Mouse (Mus musculus) ES-Bruce4 (cell line): Measurements from ENCODE around the gene Trrap. TPM values are rescaled to one million over a fixed set of nuclear protein-coding genes. Genes with fewer than 3 reads are reported as not detected.
"Not testable (repeated sequence)": the region's sequence is repeated elsewhere in the genome, so short reads cannot be mapped to it uniquely, and the experiment has no call there.

Source experiments
- H3K27ac ChIP-seq: 2 replicates; pipeline ENCODE4 v1.5.1; 2012; ENCODE audit warnings: low read length, inconsistent platforms; ENCODE audit not compliant: insufficient read depth
- H3K27me3 ChIP-seq: 2 replicates; pipeline ENCODE4 v1.6.1; 2012; ENCODE audit warnings: mild to moderate bottlenecking, low read length, inconsistent platforms; ENCODE audit not compliant: control insufficient read depth, poor library complexity, insufficient read depth, severe bottlenecking
- H3K36me3 ChIP-seq: 2 replicates; pipeline ENCODE4 v1.6.1; 2012; ENCODE audit warnings: inconsistent platforms, mild to moderate bottlenecking, low read length, moderate library complexity; ENCODE audit not compliant: control insufficient read depth, poor library complexity, insufficient read depth, severe bottlenecking
- H3K4me1 ChIP-seq: one replicate; pipeline ENCODE4 v1.8.1; 2011; ENCODE audit warnings: low read length; ENCODE audit not compliant: control insufficient read depth, insufficient read depth
- H3K4me3 ChIP-seq: 2 replicates; pipeline ENCODE4 v1.5.1; 2011; ENCODE audit warnings: low read depth, mild to moderate bottlenecking, low read length
- H3K9ac ChIP-seq: 2 replicates; pipeline ENCODE4 v1.6.1; 2012; ENCODE audit warnings: low read depth, mild to moderate bottlenecking, inconsistent platforms; ENCODE audit not compliant: poor library complexity, severe bottlenecking
- H3K9me3 ChIP-seq: replicated peaks from 2 replicates; pipeline ENCODE4 v1.6.1; 2012; ENCODE audit warnings: mild to moderate bottlenecking, low read length, inconsistent platforms; ENCODE audit not compliant: control insufficient read depth, poor library complexity, insufficient read depth, severe bottlenecking
- CTCF ChIP-seq: IDR thresholded peaks from one replicate; pipeline ENCODE4 v1.8.1; 2011; ENCODE audit warnings: low read depth, low read length
- EP300 ChIP-seq: IDR thresholded peaks from 2 replicates; pipeline ENCODE4 v1.6.1; 2011; ENCODE audit warnings: low read depth, low read length; ENCODE audit not compliant: insufficient read depth
- POLR2A ChIP-seq: IDR thresholded peaks from one replicate; pipeline ENCODE4 v1.8.1; 2011; ENCODE audit warnings: low read length; ENCODE audit not compliant: insufficient read depth
- polyA plus RNA-seq: library from polyadenylated mRNA; stranded (reverse); fragments of >200 nt; gene quantifications from 2 replicates; pipeline ENCODE4 v1.2.4, GENCODE M21; 2011; ENCODE audit warnings: low read depth; ENCODE audit not compliant: missing spikeins, insufficient read depth, insufficient read length

The Trrap gene
- 106 and 116 TPM in 2 replicates for polyA plus RNA-seq

DNA sequence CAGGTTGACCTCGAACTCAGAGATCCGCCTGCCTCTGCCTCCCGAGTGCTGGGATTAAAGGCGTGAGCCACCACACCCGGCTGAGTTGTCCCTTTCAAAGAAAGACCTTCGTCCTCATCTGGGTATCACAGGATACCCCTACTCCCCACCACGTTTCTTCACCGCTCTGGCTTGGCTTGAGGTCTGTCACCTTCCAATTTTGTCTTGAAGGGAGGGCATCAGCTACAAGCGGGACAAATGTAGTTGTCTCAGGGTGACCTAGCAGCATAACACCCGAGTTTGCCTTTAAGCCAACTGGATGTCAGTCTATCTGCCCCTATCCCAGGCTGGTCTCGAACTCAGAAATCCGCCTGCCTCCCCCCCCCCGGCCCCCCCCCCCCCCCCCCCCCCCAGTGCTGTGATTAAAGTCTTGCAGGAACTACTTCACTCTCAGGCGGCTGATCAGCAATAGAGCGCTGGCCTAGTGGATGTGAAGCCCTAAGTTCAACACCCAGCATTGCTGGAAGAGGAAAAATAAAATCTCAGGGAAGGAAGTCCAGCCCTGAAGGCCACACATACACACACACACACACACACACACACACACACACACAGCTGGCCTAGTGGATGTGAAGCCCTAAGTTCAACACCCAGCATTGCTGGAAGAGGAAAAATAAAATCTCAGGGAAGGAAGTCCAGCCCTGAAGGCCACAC, at the start of gene Trrap:
Gene Trrap (plus strand): TSS at position 627 of the 693 bp plus-strand sequence.
- H3K4me1 ChIP-seq, H3K36me3 ChIP-seq, H3K9me3 ChIP-seq, H3K27me3 ChIP-seq: not testable (repeated sequence)
- peak within 1 kb of the TSS; percentile 83 for H3K9ac ChIP-seq
- H3K27ac ChIP-seq, result peak within 1 kb of the TSS; percentile 17; the same call in 1 of the 2 replicates
- H3K4me3 ChIP-seq, result peak within 1 kb of the TSS; percentile 96

DNA sequence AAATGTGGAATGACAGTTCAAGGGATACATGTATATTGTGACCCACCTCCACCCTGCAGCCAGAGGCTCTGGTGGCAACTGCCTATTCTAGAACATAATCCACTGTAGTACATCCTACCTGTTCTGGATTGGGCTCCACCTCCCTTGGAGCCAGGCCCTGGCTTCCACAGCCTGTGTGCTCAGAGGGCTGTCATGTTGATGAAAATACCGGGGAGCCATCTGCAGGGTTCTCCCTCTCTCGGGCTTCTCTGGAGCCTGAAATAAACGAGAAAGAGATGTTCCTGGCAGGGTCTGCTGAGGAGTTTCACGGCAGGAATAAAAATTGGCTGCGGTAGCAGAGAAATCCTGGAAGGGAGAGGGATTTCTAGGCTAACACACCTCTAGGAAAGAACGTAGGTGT, 47.8 kb upstream of the Trrap start:
- peaks cover under 1% of the 10 kb centered on the region for H3K4me1 ChIP-seq
- no peak overlapping the region for H3K9ac ChIP-seq
- H3K36me3 ChIP-seq, result no peaks in the 10 kb centered on the region
- no peaks in the 10 kb centered on the region for H3K27me3 ChIP-seq
- no peak for TF ChIP-seq EP300
- TF ChIP-seq CTCF, result no peak
- TF ChIP-seq POLR2A, result no peak
- no peaks in the 10 kb centered on the region for H3K9me3 ChIP-seq
- H3K4me3 ChIP-seq, result no peak overlapping the region
- H3K27ac ChIP-seq, result no peak overlapping the region

DNA sequence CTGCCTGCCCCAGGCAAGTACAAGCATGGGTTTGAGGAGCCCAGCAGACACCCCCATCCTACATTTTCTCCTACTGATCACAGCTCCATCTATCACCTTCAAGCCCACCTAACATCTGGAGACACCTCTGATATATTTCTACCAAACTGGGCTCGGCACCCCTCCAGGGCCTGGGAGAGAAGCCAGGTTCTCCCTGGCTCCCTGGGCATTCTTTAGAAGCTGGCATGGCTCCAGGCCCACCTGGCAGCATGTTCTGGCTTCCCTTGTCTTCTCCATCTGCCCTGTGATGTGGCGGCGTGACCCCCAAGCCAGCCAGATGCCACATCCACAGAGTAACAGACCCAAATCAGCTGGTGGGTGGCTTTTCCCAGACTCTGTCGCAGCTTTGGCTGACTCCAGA, 47.3 kb upstream of the Trrap start:
- Histone ChIP-seq H3K36me3 (no peaks in the 10 kb centered on the region), H3K4me1 (peaks cover 2% of the 10 kb centered on the region), H3K9me3 (no peaks in the 10 kb centered on the region), H3K27ac (no peak overlapping the region), H3K27me3 (no peaks in the 10 kb centered on the region), H3K4me3 (no peak overlapping the region), H3K9ac (no peak overlapping the region)
- TF ChIP-seq POLR2A (no peak), EP300 (no peak), CTCF (no peak)

DNA sequence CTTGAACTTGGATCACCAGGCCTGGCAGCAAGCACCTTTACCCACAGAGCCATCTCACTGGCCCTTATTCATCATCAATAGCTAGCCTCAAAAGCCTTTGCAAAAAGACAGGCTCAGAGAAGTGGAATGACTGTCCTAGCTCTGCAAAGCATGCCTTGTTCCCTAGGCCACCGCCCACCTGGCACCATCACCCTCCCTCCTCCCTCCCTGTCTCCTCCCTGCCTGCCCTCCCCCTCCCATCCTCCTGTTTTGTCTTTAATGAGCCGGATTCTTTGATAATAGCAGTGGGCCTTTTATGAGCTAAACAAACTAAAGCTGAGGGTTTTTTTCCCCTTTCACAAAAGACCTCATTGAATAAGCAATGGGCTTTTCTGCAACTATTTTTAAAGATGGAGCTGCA, 42.6 kb upstream of the Trrap start:
- no peaks in the 10 kb centered on the region for H3K9me3 ChIP-seq
- no peaks in the 10 kb centered on the region for H3K36me3 ChIP-seq
- H3K9ac ChIP-seq, result no peak overlapping the region
- TF ChIP-seq EP300 (0 out of 2 replicates have a peak, but pooled peaks have one; percentile 8), CTCF (no peak)
- no peak overlapping the region for H3K27ac ChIP-seq
- no peaks in the 10 kb centered on the region for H3K27me3 ChIP-seq
- H3K4me3 ChIP-seq, result no peak overlapping the region
- peaks cover 4% of the 10 kb centered on the region for H3K4me1 ChIP-seq

DNA sequence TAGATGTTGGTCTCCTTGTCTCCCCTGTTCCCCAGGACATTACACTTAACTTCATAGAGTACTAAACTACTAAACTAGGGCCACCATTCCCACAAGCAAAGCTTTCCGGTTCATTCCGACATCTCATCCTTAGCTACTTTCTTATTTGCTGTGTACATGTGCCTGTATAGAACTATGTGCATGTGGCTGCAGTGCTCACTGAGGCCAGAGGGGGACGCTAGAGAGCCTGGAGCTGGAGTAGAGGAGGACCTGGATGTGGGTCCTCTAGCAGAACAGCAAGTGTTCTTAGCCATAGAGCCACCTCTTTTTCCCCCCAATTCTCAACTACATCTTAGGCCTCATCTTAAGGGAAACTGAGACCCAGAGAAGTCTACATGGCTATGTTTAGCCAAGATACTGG, 42.0 kb upstream of the Trrap start:
- TF ChIP-seq EP300 (no peak), CTCF (peak; percentile 35)
- Histone ChIP-seq H3K9ac (no peak overlapping the region), H3K4me3 (no peak overlapping the region), H3K27me3 (no peaks in the 10 kb centered on the region), H3K9me3 (no peaks in the 10 kb centered on the region), H3K36me3 (no peaks in the 10 kb centered on the region), H3K4me1 (peaks cover 4% of the 10 kb centered on the region), H3K27ac (no peak overlapping the region)

DNA sequence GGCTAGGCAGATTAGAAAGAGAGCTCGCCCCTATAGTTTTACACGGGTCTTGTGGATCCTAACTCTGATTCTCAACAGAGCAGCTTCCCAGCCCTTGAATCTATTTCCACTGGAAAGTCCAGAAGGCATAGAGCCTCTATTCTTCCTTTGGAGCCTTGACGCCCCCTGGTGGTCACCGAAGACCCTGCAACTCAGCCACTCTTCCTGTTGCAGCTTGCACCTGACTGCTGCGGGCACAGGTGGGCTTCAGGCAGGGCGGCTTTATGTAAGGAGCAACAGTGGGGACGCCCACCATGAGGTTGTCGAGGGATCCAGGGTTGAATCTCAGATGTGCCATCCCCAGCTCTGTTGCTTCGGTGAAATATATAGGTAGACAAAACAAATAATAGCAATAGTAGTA, 40.4 kb upstream of the Trrap start:
- peaks cover 4% of the 10 kb centered on the region for H3K4me1 ChIP-seq
- peak; percentile 89 for TF ChIP-seq CTCF
- no peak for TF ChIP-seq EP300
- H3K27ac ChIP-seq, result no peak overlapping the region
- no peaks in the 10 kb centered on the region for H3K9me3 ChIP-seq
- H3K4me3 ChIP-seq, result no peak overlapping the region
- no peaks in the 10 kb centered on the region for H3K27me3 ChIP-seq
- no peak overlapping the region for H3K9ac ChIP-seq
- no peaks in the 10 kb centered on the region for H3K36me3 ChIP-seq

DNA sequence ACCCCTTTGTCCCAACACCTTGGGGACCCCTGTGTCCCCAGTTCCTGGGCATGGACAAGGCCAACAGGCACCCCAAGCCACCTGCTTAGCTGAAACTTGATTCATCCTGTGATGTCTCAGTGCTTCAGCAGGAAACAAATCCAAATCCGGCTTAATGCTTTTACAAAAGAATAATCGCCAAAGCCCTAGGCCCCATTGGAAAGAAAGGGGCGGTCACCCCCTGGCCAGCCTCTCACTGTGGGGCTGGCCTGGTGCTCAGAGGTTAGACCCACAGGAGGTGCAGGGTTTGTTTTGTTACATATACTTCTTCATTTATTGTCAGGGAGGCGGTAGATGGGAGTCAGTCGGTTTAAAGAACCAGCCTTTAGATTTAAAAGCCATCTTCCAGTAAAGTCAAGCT, 39.3 kb upstream of the Trrap start:
- TF ChIP-seq EP300 (no peak), CTCF (no peak), POLR2A (no peak)
- H3K4me1 ChIP-seq, result peaks cover 4% of the 10 kb centered on the region
- H3K4me3 ChIP-seq, result no peak overlapping the region
- no peaks in the 10 kb centered on the region for H3K27me3 ChIP-seq
- H3K9me3 ChIP-seq, result no peaks in the 10 kb centered on the region
- H3K27ac ChIP-seq, result no peak overlapping the region
- no peaks in the 10 kb centered on the region for H3K36me3 ChIP-seq
- H3K9ac ChIP-seq, result no peak overlapping the region
